Mouse (Mus musculus): Measurements from ENCODE around the gene Mipol1.
A peak's percentile ranks its signal among the peaks of the same experiment; 100 is the strongest.
"Not testable (repeated sequence)": the region's sequence is repeated elsewhere in the genome, so short reads cannot be mapped to it uniquely, and the experiment has no call there.

Gene Mipol1

DNA sequence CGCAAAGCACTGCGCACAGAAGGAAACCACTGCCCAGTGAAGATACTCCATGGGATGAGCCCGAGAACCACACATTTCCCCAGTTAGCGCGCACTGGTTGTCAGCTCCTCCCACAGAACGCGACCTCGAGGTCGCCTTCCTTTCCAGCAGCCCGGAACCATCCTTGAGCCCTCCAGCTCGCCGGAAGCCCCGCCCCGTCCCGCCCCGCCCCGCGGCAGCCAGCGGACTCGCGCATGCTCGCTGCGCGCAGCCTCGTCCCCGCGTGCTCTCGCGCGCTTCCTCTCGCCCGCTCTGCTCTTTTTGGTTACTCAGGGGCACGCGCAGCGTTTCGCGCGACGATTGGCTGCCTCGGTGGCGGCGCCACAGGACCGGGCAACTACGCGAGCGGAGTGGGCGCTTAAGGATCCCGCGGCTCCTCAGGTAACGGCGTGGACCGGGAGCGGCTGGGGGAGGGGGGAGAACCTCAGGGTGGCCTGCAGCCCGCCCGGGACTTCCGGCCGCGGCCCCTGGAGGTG lies at the start of gene Mipol1, which contains the start of gene Prps1l3:
Mipol1 (plus strand) TSS at position 236 of the 515 bp plus-strand sequence.
Prps1l3 (plus strand) TSS at position 221 of the 515 bp plus-strand sequence.
- peak; percentile 80 for DNase-seq

- DNase-seq = no peak
Observed at GRCm38 (mm10) chr12:57184401-57185147, 45.7 kb upstream of the Mipol1 start.

DNA sequence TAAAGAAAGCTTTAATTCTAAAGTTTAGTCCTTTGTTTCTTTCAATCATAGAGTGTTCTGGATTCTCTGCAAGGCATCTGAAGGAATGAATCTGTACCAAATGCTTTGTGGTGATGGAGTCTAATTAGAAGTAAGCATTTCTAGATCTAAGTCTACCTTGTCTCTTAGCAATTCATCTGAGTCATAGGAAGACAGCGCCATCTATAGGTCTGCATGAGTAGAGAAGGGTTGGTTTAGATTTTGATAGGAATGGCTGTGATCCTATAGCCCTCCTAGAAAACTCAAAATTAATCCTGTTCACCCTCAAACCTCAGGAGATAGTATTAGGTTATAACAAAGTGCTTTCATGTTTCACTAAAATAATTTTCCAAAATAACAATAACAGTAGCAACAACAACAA lies 44.8 kb upstream of the Mipol1 start:
- DNase-seq = no peak

GRCm38 (mm10) chr12:57186126-57186525 lies 44.1 kb upstream of the Mipol1 start:
- no peak for DNase-seq

GRCm38 (mm10) chr12:57187032-57187431 lies 43.2 kb upstream of the Mipol1 start:
- no peak for DNase-seq

- no peak for DNase-seq
Observed at GRCm38 (mm10) chr12:57194609-57195008, 35.6 kb upstream of the Mipol1 start.

- DNase-seq = no peak
Observed at GRCm38 (mm10) chr12:57196286-57196607, 34.0 kb upstream of the Mipol1 start.

- DNase-seq = no peak
Observed at GRCm38 (mm10) chr12:57196608-57197362, 33.4 kb upstream of the Mipol1 start.

- no peak for DNase-seq
Observed at GRCm38 (mm10) chr12:57197363-57198026, 32.7 kb upstream of the Mipol1 start, which contains the start of gene Slc25a21. TSS of gene Slc25a21 (minus strand) at chr12:57197472.

- no peak for DNase-seq
Observed at GRCm38 (mm10) chr12:57198269-57198668, 32.0 kb upstream of the Mipol1 start.

- no peak for DNase-seq
Observed at GRCm38 (mm10) chr12:57199427-57199826, 30.8 kb upstream of the Mipol1 start.

- no peak for DNase-seq
Observed at GRCm38 (mm10) chr12:57201901-57202300, 28.3 kb upstream of the Mipol1 start.

DNA sequence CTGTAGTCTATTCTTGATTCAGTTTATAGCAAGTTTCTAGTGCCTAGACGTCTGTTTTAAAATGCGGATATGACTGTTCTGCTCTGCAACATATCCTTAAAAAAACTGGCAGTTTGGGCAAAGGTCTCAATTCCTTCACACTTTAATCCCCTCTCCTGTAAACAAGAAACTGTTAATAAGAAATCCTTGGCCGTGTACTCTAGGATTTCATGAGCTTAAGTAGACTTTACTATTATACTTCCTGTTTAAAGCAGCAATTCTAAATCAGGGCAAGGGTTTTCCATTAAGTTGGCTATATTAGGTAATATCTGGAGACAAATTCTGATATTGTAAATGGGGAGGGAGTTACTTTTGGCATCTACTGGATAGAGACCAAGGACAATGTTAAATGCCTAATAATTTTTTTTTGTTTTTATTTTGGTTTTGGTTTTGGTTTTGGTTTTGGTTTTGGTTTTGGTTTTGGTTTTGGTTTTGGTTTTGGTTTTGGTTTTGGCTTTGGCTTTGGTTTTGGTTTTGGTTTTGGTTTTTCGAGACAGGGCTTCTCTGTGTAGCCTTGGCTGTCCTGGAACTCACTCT lies 25.9 kb upstream of the Mipol1 start:
- no peak for DNase-seq

DNA sequence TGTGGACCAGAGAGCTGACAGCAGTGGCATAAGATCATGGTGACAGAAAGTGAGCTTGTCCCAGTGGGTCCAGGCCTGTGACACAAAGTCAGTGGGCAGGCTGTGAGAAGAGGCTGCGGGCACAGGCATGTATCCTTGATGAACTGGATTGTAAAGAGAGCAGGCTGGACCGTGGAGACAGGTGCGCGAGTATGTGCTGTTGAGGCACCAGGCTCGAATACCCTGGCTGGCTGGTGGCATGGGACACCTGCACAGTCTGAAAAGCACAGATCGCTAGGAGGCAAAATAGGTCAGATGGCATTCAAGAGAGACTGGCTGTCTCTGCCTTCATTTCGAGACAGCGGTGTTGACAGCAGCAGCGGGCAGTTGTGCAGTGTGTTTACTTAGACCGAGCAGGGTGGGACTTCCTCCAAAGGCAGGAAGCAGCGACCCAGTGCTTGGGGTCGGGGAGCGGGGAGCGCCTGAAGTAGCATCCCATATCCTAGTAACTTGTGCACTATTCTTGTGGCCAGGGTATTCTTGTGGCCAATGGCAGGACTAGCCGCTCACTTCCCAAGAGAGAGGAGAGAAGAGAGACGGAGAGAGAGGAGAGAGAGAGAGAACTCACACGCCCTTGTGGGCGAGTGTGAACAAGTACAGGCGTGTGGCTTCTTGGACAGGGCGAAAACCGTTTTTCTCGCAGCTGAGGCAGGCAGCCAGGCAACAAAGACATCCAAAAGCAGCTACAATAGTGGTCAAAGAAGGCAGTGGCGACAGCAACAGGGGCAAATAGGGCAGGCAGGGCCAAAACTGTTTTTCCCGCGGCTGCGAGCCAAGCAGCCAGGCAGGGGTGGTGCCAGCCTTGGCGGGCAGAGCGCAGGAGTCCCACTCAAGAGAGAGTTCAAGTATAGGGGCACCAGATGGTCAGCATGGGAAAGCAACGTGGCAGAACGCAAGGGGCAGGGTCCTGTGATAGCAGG lies 18.6 kb upstream of the Mipol1 start:
- DNase-seq = peak; percentile 38

- not testable (repeated sequence) for DNase-seq
Observed at GRCm38 (mm10) chr12:57212463-57212862, 17.8 kb upstream of the Mipol1 start.

GRCm38 (mm10) chr12:57226411-57226810 lies 3.8 kb upstream of the Mipol1 start:
- no peak for DNase-seq

GRCm38 (mm10) chr12:57227776-57228175 lies 2.5 kb upstream of the Mipol1 start:
- no peak for DNase-seq

- DNase-seq = no peak
Observed at GRCm38 (mm10) chr12:57229703-57230102, 524 bp upstream of the Mipol1 start.

GRCm38 (mm10) chr12:57231085-57231875 lies 1.1 kb downstream of the Mipol1 start:
- DNase-seq = peak; percentile 14

- DNase-seq = no peak
Observed at GRCm38 (mm10) chr12:57233386-57233785, 3.2 kb downstream of the Mipol1 start.
